Mouse (Mus musculus): ENCODE measurements around the gene Sh2d3c. TPM values are rescaled to one million over a fixed set of nuclear protein-coding genes. Genes with fewer than 3 reads are reported as not detected.

The Sh2d3c gene
- total and polyA plus RNA-seq, 2 experiments from 2014 or later: 46.2 to 54.4 TPM

DNA sequence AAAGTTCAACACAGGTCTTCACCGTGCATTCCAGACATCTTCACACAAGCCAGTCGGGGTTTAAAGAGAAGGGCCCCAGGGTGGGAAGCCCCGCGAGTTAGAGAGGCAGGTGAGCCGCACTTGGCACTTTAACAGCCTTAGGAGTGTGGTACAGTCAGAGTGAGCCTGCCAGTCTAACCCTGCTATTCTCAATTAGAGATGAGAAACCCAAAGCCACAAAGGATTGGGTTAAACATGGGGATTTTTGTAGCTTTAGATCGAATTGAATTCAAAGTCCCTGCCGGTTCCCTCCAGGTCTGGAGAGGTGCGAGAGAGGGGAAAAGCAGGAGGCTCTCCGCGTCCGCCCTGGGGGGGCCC is 20.0 kb downstream of the Sh2d3c start, which contains the start of gene 6330409D20Rik:
TSS of gene 6330409D20Rik (minus strand) at position 101 of the 357 bp plus-strand sequence.
- ATAC-seq (ENCODE audit: low FRiP score): no peak

GRCm38 (mm10) chr2:32741273-32742172 is 20.7 kb downstream of the Sh2d3c start:
- H3K9me3 ChIP-seq (ENCODE audit: low read length): no peaks in the 10 kb centered on the region
- DNase-seq (ENCODE audit: low spot score): peak; percentile 72
- H3K27ac ChIP-seq (ENCODE audit: low read depth, low read length): peak overlapping the region; percentile 93
- H3K4me3 ChIP-seq (ENCODE audit: low read depth, low read length): peak overlapping the region; percentile 86
- peak overlapping the region; percentile 97 for H3K9ac ChIP-seq (replicated peaks; ENCODE audit: low read length, poor library complexity, severe bottlenecking)
- peaks cover 20% of the 10 kb centered on the region for H3K36me3 ChIP-seq (ENCODE audit: insufficient read depth, low read length)
- H3K4me1 ChIP-seq (ENCODE audit: insufficient read depth, low read length): peaks cover 8% of the 10 kb centered on the region; the same call in 1 of the 2 replicates
- TF ChIP-seq CTCF (IDR thresholded peaks at IDR 0.05): no peak
- ATAC-seq (ENCODE audit: low FRiP score): peak; percentile 60
- no peaks in the 10 kb centered on the region for H3K27me3 ChIP-seq (ENCODE audit: insufficient read depth, low read length)
- WGBS: 2% methylated on average over 51 of the region's 58 CpGs
- H3K4me2 ChIP-seq (ENCODE audit: low read depth, low read length, poor library complexity, severe bottlenecking): peak overlapping the region; percentile 71

More for the DNA sequence above, 20.0 kb downstream of the Sh2d3c start, which contains the start of gene 6330409D20Rik:
- TF ChIP-seq CTCF (IDR thresholded peaks at IDR 0.05): no peak
- peak within 1 kb of the TSS; percentile 93 for H3K27ac ChIP-seq (ENCODE audit: low read depth, low read length)
- peaks cover 14% of the 10 kb centered on the region for H3K36me3 ChIP-seq (ENCODE audit: insufficient read depth, low read length)
- peak within 1 kb of the TSS; percentile 97 for H3K9ac ChIP-seq (replicated peaks; ENCODE audit: low read length, poor library complexity, severe bottlenecking)
- peaks cover 8% of the 10 kb centered on the region; the same call in 1 of the 2 replicates for H3K4me1 ChIP-seq (ENCODE audit: insufficient read depth, low read length)
- peak within 1 kb of the TSS; percentile 86 for H3K4me3 ChIP-seq (ENCODE audit: low read depth, low read length)
- no peaks in the 10 kb centered on the region for H3K9me3 ChIP-seq (ENCODE audit: low read length)
- DNase-seq (ENCODE audit: low spot score): no peak
- 6% methylated on average over 11 of the region's 11 CpGs for WGBS
- H3K27me3 ChIP-seq (ENCODE audit: insufficient read depth, low read length): no peaks in the 10 kb centered on the region
- H3K4me2 ChIP-seq (ENCODE audit: low read depth, low read length, poor library complexity, severe bottlenecking): peak within 1 kb of the TSS; percentile 71

DNA sequence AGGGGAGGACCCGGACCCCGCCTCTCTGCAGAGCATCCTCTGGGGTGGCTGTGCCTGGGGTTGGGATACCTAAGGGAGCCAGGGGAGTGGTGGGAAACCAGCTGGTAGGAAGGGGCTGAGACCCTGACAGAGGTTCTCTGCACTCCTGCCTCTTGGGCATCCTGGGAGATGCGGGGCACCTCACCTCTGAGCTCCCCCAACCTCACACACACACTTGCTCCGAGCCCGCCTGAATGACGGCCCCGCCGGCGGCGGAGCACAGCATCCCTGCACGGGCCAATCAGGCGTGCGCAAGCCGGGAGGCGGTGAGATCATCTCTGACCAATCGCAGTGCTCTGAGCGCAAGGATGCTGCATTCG is 21.3 kb downstream of the Sh2d3c start:
- DNase-seq (ENCODE audit: low spot score) (peak; percentile 90), ATAC-seq (ENCODE audit: low FRiP score) (peak; percentile 91)
- Histone ChIP-seq H3K4me3 (ENCODE audit: low read depth, low read length) (peak overlapping the region; percentile 86), H3K36me3 (ENCODE audit: insufficient read depth, low read length) (peaks cover 26% of the 10 kb centered on the region), H3K9me3 (ENCODE audit: low read length) (no peaks in the 10 kb centered on the region), H3K27ac (ENCODE audit: low read depth, low read length) (peak overlapping the region; percentile 93), H3K9ac (replicated peaks; ENCODE audit: low read length, poor library complexity, severe bottlenecking) (peak overlapping the region; percentile 97), H3K27me3 (ENCODE audit: insufficient read depth, low read length) (no peaks in the 10 kb centered on the region), H3K4me2 (ENCODE audit: low read depth, low read length, poor library complexity, severe bottlenecking) (peak overlapping the region; percentile 71), H3K4me1 (ENCODE audit: insufficient read depth, low read length) (peaks cover 8% of the 10 kb centered on the region; the same call in 1 of the 2 replicates)
- WGBS: 11% methylated on average over 18 of the region's 18 CpGs
- TF ChIP-seq CTCF (IDR thresholded peaks at IDR 0.05): no peak

GRCm38 (mm10) chr2:32744272-32744982 is 23.6 kb downstream of the Sh2d3c start:
- ATAC-seq (ENCODE audit: low FRiP score): no peak
- H3K9me3 ChIP-seq (ENCODE audit: low read length): no peaks in the 10 kb centered on the region
- H3K9ac ChIP-seq (replicated peaks; ENCODE audit: low read length, poor library complexity, severe bottlenecking): peak overlapping the region; percentile 24; the same call in 1 of the 2 replicates
- DNase-seq (ENCODE audit: low spot score): no peak
- no peak overlapping the region for H3K27ac ChIP-seq (ENCODE audit: low read depth, low read length)
- WGBS: 71% methylated on average over 15 of the region's 15 CpGs
- H3K27me3 ChIP-seq (ENCODE audit: insufficient read depth, low read length): no peaks in the 10 kb centered on the region
- H3K4me1 ChIP-seq (ENCODE audit: insufficient read depth, low read length): peaks cover 8% of the 10 kb centered on the region; the same call in 1 of the 2 replicates
- H3K4me2 ChIP-seq (ENCODE audit: low read depth, low read length, poor library complexity, severe bottlenecking): no peak overlapping the region
- TF ChIP-seq CTCF (IDR thresholded peaks at IDR 0.05): no peak
- peaks cover 40% of the 10 kb centered on the region for H3K36me3 ChIP-seq (ENCODE audit: insufficient read depth, low read length)
- H3K4me3 ChIP-seq (ENCODE audit: low read depth, low read length): no peak overlapping the region

DNA sequence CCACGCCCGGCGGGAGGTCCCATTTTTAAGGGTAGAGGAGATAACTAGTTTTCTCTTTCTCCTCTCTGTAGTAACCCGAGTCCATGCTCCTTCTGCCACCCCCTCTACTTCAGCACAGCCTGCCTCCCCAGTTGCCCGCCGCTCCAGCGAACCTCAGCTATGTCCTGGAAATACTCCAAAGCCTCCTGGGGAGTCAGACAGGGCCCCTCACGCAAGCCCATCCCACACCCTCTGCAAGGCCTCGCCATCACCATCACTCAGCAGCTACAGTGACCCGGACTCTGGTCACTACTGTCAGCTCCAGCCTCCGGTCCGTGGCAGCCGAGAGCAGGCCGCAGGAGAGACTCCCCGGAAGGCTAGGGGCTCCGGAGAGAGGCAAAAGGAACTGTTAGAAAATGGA is 28.2 kb downstream of the Sh2d3c start:
- no peak overlapping the region for H3K4me3 ChIP-seq (ENCODE audit: low read depth, low read length)
- WGBS: 90% methylated on average over 16 of the region's 16 CpGs
- H3K9me3 ChIP-seq (ENCODE audit: low read length): no peaks in the 10 kb centered on the region
- DNase-seq (ENCODE audit: low spot score) (no peak), ATAC-seq (ENCODE audit: low FRiP score) (no peak)
- no peak for TF ChIP-seq CTCF (IDR thresholded peaks at IDR 0.05)
- H3K9ac ChIP-seq (replicated peaks; ENCODE audit: low read length, poor library complexity, severe bottlenecking): no peak overlapping the region
- peaks cover 68% of the 10 kb centered on the region for H3K36me3 ChIP-seq (ENCODE audit: insufficient read depth, low read length)
- 0 out of 2 replicates have a peak, but pooled peaks cover 4% of the 10 kb centered on the region for H3K4me1 ChIP-seq (ENCODE audit: insufficient read depth, low read length)
- H3K27ac ChIP-seq (ENCODE audit: low read depth, low read length): no peak overlapping the region
- no peaks in the 10 kb centered on the region for H3K27me3 ChIP-seq (ENCODE audit: insufficient read depth, low read length)
- H3K4me2 ChIP-seq (ENCODE audit: low read depth, low read length, poor library complexity, severe bottlenecking): no peak overlapping the region
